Mouse (Mus musculus) hindbrain, embryonic 10.5 days (tissue): Measurements from ENCODE around the gene Micu2. TPM values are rescaled to one million over a fixed set of nuclear protein-coding genes. Genes with fewer than 3 reads are reported as not detected.

Experiments
- DNase-seq: peaks from one replicate; pipeline ENCODE4 v3.0.0-alpha.2; 2017; ENCODE audit warnings: low spot score
- H3K27ac ChIP-seq: fragments of 300-500 bp; sonication (generic); 2 replicates; pipeline ENCODE4 v1.5.1; 2016; ENCODE audit warnings: mild to moderate bottlenecking, moderate library complexity
- H3K27me3 ChIP-seq: fragments of 300-500 bp; sonication (generic); 2 replicates; pipeline ENCODE4 v1.6.1; 2016; ENCODE audit warnings: mild to moderate bottlenecking; ENCODE audit not compliant: poor library complexity, insufficient read depth, severe bottlenecking
- H3K36me3 ChIP-seq: fragments of 300-500 bp; sonication (generic); 2 replicates; pipeline ENCODE4 v1.6.1; 2016; ENCODE audit warnings: mild to moderate bottlenecking, moderate library complexity
- H3K4me1 ChIP-seq: fragments of 300-500 bp; sonication (generic); replicated peaks from 2 replicates; pipeline ENCODE4 v1.6.1; 2016; ENCODE audit warnings: mild to moderate bottlenecking
- H3K4me3 ChIP-seq: fragments of 300-500 bp; sonication (generic); 2 replicates; pipeline ENCODE4 v1.5.1; 2016; ENCODE audit warnings: mild to moderate bottlenecking, moderate library complexity
- H3K9me3 ChIP-seq: fragments of 300-500 bp; sonication (generic); 2 replicates; pipeline ENCODE4 v1.6.1; 2016; ENCODE audit warnings: mild to moderate bottlenecking, moderate library complexity
- WGBS: fragments of 180-500 bp; shearing (Covaris S2); methylation state at CpG from one replicate; pipeline ENCODE4 v1.1.7; 2016; 5-methylcytosine and 5-hydroxymethylcytosine counted together
- polyA plus RNA-seq: library from polyadenylated mRNA; unstranded; fragments of >200 nt; fragmentation: Nextera tagmentation; extraction: Ambion mirVana; gene quantifications from 2 replicates; pipeline ENCODE4 v1.2.1, GENCODE M21; 2016

The Micu2 gene
- polyA plus RNA-seq, 1 experiment from 2014 or later, result 60.3 TPM

DNA sequence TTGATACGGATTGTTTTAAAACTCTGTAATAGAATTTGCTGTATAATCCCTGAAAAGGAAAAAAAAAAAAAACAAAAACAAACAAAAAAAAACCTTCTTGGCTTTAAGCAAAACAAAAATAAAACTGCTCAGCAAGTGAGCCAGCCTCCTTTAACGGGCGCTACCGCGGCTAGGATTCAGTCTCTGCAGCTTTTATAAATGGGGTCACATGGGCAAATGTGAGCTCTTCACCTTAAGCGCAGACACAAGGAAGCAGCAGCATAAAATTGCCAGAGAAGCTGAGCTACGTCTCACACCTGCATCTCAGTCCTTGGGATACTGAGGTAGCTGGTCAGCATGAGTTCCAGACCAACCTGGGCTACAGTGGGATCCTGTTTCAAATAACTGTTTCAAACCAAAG lies 16.6 kb downstream of the Micu2 start:
- Histone ChIP-seq H3K27me3 (no peaks in the 10 kb centered on the region), H3K4me1 (peaks cover 23% of the 10 kb centered on the region), H3K9me3 (peaks cover 3% of the 10 kb centered on the region; the same call in 1 of the 2 replicates), H3K4me3 (no peak overlapping the region), H3K27ac (no peak overlapping the region; the same call in 1 of the 2 replicates), H3K36me3 (peaks cover 8% of the 10 kb centered on the region)
- DNase-seq, result no peak
- 24% methylated on average over 7 of the region's 7 CpGs for WGBS

DNA sequence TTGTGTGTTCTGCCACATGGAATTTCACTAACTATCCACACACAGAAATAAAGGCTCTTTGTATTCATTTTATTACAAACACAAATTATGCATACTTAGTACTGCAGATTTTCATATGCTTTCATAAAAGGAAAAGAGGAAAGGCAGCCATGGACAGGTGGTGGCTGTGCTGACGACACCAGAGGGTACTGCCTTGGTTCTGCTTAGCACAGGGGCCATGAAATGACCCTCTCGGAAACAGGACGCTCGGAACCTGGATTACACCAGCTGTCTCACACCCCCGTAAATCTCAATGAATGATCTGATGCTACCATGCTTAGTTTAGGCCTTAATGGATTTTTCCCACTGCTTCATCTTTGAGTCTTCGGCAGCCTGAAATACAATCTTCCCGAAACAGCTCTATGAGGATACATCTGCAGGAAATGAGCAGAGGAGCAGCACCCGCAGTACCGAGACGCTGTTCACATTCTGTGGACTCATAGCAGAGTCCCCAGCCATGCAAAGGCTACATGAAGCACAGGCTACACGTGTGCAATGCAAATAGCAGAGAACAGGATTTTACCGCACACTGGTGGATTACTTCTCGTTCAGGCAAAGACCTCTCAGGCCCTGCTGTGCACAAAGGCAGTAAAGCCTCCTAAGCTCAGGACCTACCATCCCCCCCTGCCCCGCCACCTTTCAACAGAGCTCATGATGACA lies 17.2 kb downstream of the Micu2 start:
- WGBS, result 46% methylated on average over 14 of the region's 14 CpGs
- peak; percentile 19 for DNase-seq
- H3K27ac ChIP-seq, result peak overlapping the region; percentile 54; the same call in 1 of the 2 replicates
- peaks cover 2% of the 10 kb centered on the region for H3K36me3 ChIP-seq
- no peak overlapping the region for H3K4me3 ChIP-seq
- no peaks in the 10 kb centered on the region for H3K9me3 ChIP-seq
- no peaks in the 10 kb centered on the region for H3K27me3 ChIP-seq
- H3K4me1 ChIP-seq, result peaks cover 23% of the 10 kb centered on the region

DNA sequence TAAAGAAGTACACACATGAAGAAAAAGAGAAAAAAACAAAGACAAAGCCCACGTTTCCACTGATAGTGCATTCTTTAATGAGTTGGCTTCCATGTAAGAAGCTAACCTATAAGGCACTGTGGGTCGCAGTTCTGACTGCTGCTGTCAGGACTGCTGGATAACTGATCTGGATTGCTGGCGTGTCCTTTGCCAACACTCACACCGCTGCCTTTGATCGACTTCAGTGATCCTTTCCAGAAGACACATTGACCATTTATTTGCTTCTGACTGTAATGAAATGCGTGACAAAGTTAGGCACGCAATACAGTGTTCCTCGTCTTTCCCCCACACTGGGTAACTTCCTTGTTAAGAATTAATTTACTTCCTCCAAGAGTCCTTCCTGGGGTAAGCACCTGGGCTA lies 18.3 kb downstream of the Micu2 start:
- Histone ChIP-seq H3K4me3 (no peak overlapping the region), H3K27me3 (no peaks in the 10 kb centered on the region), H3K36me3 (no peaks in the 10 kb centered on the region), H3K9me3 (no peaks in the 10 kb centered on the region), H3K4me1 (peaks cover 26% of the 10 kb centered on the region), H3K27ac (no peak overlapping the region)
- WGBS, result 86% methylated on average over 8 of the region's 8 CpGs
- DNase-seq, result no peak

DNA sequence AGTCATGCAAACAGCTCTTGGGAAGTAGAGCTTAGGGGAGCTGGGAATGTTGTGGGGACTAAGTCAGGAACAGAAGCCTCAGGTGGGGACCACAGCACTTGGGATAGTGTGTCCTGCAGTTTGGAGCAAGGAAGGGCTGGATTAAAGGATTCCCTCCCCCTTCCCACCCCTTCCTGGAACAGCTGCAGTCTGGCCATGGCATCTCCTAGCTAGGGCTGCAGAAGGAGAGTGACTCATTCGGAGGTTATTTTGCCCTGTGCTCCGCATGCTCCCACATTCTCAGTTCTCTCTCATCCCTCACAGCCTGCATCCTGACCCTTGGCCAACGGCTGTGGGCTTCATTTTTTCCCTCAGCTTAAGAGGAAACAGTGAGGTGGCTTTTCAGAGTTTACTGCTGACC lies 18.9 kb downstream of the Micu2 start:
- Histone ChIP-seq H3K4me3 (no peak overlapping the region), H3K9me3 (no peaks in the 10 kb centered on the region), H3K36me3 (no peaks in the 10 kb centered on the region), H3K27ac (no peak overlapping the region), H3K27me3 (no peaks in the 10 kb centered on the region), H3K4me1 (peaks cover 26% of the 10 kb centered on the region)
- no peak for DNase-seq
- WGBS, result 44% methylated on average over 3 of the region's 3 CpGs

DNA sequence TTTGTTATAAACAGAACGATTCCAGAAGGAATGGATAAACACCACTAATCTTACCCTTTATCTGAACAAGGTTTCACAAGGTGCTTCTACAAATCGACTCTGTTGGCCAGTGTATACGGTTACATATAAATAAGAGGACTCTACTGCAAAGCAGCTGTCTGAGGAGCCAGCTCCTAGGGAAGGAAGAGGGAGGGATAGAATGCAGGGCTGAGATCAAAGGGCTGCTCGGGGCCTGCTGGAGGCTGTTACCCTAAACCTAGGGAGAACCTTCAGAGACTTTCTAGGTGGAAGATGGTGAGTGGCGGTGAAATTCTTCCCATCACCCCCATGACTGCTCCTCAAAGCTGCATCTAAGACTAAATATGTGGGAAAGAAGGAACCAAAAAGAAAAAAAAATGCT lies 20.9 kb downstream of the Micu2 start:
- Histone ChIP-seq H3K27me3 (no peaks in the 10 kb centered on the region), H3K36me3 (no peaks in the 10 kb centered on the region), H3K4me1 (peaks cover 28% of the 10 kb centered on the region), H3K4me3 (no peak overlapping the region), H3K9me3 (no peaks in the 10 kb centered on the region), H3K27ac (no peak overlapping the region)
- 52% methylated on average over 5 of the region's 5 CpGs for WGBS
- no peak for DNase-seq

DNA sequence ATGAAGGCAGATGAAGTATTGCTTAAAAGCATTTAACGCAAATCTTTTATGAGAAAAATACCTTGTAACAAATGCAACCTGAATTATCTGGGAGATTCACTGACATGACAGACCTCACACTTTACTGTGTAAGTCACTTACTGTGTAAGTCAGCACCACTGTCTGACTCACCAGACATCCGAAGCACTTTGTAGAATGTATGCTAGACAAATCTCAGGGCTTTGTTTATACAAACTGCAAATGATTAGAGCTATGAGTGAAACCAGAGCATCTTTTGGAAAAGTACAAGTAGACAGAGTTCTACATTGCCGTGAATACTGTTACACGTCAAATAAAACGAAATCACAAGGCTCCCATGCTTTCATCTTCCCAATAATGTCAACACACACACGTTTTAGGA lies 23.4 kb downstream of the Micu2 start:
- WGBS, result 79% methylated on average over 6 of the region's 6 CpGs
- no peak overlapping the region for H3K27ac ChIP-seq
- DNase-seq, result no peak

DNA sequence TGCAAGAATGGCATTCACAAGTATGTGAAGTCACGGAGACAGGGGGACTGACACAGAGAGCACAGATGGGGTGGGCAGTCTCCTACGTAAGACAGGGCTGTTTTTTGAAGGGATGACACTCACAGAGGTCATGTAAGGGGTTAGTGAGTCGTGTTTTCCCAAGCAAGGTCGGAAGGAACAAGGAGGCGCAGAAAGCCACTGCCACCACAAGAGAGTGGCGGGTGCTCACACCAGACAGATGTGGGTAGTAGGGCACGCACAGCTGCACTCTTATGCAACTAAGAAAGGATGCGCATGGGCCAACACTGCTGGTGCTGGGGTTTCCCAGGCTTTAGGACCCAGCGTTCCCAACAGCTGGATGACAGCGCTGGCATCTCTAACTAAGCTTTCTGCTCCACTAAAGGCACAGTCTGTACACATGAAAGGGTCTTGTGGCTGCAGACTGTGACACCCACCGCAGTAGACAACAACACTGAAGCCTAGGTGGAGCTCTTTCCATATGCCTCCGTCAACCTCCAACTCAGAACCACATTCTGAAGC lies 27.0 kb downstream of the Micu2 start:
- H3K36me3 ChIP-seq, result peaks cover 8% of the 10 kb centered on the region
- H3K4me3 ChIP-seq, result no peak overlapping the region
- no peaks in the 10 kb centered on the region for H3K27me3 ChIP-seq
- no peak for DNase-seq
- no peaks in the 10 kb centered on the region for H3K9me3 ChIP-seq
- no peak overlapping the region for H3K27ac ChIP-seq
- WGBS, result 73% methylated on average over 12 of the region's 12 CpGs
- 0 out of 2 replicates have a peak, but pooled peaks cover 9% of the 10 kb centered on the region for H3K4me1 ChIP-seq

More for the DNA sequence above, 23.4 kb downstream of the Micu2 start:
- H3K4me1 ChIP-seq, result 0 out of 2 replicates have a peak, but pooled peaks cover 20% of the 10 kb centered on the region
- no peaks in the 10 kb centered on the region; the same call in 1 of the 2 replicates for H3K36me3 ChIP-seq
- no peaks in the 10 kb centered on the region for H3K9me3 ChIP-seq
- no peaks in the 10 kb centered on the region for H3K27me3 ChIP-seq
- no peak overlapping the region for H3K4me3 ChIP-seq

DNA sequence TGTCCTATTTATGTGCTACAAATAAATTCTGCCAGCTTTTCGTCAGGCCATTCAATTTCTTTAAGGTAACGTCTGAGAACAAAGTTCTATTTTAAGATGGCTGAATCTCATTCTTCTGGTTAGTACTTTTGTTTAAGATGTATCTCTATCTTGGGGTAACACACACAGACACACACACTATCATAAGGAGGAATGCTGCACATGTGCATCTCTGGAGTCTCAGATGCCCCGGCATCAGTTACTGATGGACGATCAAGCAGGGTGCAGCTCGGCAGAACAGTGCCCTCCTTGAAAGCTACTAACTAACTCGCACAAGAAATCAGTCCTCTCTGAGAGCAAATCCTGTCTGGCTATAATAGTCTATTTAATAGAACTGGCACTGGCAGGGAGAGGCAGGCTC lies 30.2 kb downstream of the Micu2 start:
- 0 out of 2 replicates have a peak, but pooled peaks cover 5% of the 10 kb centered on the region for H3K4me1 ChIP-seq

DNA sequence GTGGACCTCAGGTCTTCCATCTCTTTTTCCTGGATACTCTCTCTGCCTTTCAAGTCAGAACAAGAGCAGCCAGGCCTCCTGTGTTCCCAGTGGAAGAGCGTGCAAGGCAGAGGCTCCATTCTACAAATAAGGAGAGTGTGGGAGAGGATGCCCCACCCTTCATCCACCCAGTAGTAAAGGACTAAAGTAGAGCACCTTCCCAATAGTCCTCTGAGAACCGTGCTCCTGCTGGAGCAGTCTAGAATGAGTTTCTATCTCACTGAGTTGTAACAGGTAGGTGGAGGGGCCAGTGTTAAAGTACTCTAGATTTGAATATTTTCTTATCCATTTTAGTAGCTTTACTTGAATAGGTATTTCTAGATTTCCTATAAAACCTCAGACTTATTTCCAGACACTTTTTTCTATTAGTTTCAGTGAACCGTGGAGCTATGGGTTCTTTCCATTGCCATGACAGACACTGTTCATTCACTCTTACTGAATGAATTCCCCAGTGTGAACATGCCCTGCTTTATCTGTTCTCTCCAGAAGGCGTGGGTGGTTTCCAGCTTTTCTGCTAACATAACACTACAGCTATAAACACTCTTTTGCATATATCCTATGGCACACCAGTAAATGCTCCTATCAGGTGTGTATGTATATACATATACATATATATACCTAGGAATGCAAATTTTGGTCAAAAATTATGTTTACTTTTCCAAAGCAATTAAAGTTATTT lies 31.8 kb downstream of the Micu2 start:
- H3K4me3 ChIP-seq, result no peak overlapping the region
- DNase-seq, result no peak
- H3K9me3 ChIP-seq, result no peaks in the 10 kb centered on the region
- WGBS, result 88% methylated on average over 4 of the region's 4 CpGs
- no peaks in the 10 kb centered on the region for H3K27me3 ChIP-seq
- no peak overlapping the region for H3K27ac ChIP-seq
- peaks cover 8% of the 10 kb centered on the region for H3K36me3 ChIP-seq
- 0 out of 2 replicates have a peak, but pooled peaks cover 3% of the 10 kb centered on the region for H3K4me1 ChIP-seq

More for the DNA sequence above, 30.2 kb downstream of the Micu2 start:
- no peak for DNase-seq
- H3K4me3 ChIP-seq, result no peak overlapping the region
- no peak overlapping the region for H3K27ac ChIP-seq
- WGBS, result 89% methylated on average over 6 of the region's 6 CpGs
- H3K27me3 ChIP-seq, result no peaks in the 10 kb centered on the region
- H3K36me3 ChIP-seq, result peaks cover 8% of the 10 kb centered on the region
- no peaks in the 10 kb centered on the region for H3K9me3 ChIP-seq

DNA sequence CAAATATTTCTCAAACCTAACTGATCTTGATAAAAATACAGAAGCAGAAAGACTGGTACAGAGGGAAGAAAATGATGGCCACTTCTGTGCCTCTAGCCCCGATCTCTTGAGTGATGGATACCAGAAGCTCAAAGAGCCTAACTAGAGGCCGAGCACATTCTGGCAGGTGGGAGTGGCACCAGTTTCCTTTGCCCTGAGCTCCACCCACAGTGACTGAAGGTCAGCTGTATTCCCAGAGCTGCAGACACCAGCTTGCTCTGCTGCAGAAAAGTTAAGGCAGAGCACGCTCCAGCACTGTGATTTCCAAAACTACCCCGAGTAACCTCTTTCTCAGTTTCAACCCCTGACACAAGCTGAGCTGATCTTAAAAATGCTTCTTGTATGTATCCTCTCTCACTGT lies 37.2 kb downstream of the Micu2 start:
- Histone ChIP-seq H3K4me3 (no peak overlapping the region), H3K4me1 (0 out of 2 replicates have a peak, but pooled peaks cover 3% of the 10 kb centered on the region), H3K9me3 (no peaks in the 10 kb centered on the region), H3K36me3 (no peaks in the 10 kb centered on the region), H3K27me3 (no peaks in the 10 kb centered on the region), H3K27ac (no peak overlapping the region)
- 68% methylated on average over 4 of the region's 4 CpGs for WGBS
- no peak for DNase-seq

DNA sequence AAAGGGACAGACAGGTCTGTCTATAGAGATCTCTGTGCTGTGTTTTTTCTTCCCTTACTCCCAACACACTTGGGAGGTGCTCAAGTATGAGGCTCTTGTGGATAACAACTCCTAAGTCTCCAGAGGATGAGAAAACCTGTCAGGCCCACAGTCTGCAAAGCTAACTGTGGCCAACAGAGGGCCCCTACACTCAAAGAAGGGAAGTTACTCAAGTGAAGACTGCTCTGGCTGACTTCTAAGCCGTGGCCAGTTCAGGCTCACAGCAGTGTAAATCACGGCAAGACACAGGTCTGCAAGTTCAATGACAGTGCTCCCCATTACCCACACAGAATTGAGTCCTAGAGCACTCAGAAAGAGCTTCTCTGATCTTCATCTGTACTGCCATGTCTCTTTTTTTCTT lies 48.0 kb downstream of the Micu2 start:
- H3K4me1 ChIP-seq, result 0 out of 2 replicates have a peak, but pooled peaks cover 4% of the 10 kb centered on the region
- 24% methylated on average over 2 of the region's 2 CpGs for WGBS
- H3K4me3 ChIP-seq, result no peak overlapping the region
- peaks cover 11% of the 10 kb centered on the region for H3K36me3 ChIP-seq
- no peak overlapping the region for H3K27ac ChIP-seq
- no peaks in the 10 kb centered on the region for H3K9me3 ChIP-seq
- no peaks in the 10 kb centered on the region for H3K27me3 ChIP-seq
- peak; percentile 31 for DNase-seq

DNA sequence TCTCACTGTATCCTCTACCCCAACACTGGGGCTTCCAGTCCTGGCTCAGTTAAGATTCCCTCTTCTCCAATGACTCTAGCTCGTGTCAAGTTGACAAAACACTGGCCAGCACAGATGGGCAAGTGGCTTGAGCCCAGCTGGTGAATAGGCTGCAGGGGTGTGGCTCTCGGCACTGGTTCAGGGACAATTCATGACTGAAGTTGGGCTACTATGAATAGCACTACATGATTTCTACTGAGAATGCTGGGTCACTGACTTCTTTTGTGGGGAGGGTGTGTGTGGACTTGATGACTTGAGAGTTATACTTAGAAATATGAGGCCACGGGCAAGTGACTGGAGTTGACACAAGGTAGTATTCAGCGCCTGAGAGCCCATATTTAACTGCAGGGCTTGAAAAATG lies 53.2 kb downstream of the Micu2 start:
- Histone ChIP-seq H3K27ac (no peak overlapping the region), H3K4me3 (no peak overlapping the region), H3K36me3 (peaks cover 39% of the 10 kb centered on the region), H3K9me3 (no peaks in the 10 kb centered on the region), H3K4me1 (no peaks in the 10 kb centered on the region), H3K27me3 (no peaks in the 10 kb centered on the region)
- WGBS, result 81% methylated on average over 4 of the region's 4 CpGs
- no peak for DNase-seq

DNA sequence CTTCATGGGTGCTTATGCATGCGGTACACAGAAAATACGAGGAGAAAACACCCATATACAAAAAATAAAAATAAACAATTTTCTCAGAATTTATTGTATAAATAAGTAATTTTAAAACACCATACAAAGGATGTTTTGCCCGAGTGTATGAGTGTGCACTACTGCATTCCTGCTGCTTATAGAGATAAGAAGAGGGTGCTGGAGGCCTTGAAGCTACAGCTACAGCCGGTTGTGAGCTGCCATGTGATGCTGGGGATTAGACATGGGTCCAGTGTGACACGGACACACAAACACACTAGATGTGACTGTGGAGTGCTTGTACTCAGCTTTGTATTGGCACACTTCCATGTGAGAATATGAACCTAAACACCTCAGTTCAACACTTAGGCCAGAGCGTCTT lies 61.8 kb downstream of the Micu2 start:
- Histone ChIP-seq H3K36me3 (peaks cover 14% of the 10 kb centered on the region), H3K4me1 (no peaks in the 10 kb centered on the region), H3K9me3 (no peaks in the 10 kb centered on the region), H3K27ac (no peak overlapping the region), H3K27me3 (no peaks in the 10 kb centered on the region), H3K4me3 (no peak overlapping the region)
- no peak for DNase-seq
- 93% methylated on average over 6 of the region's 6 CpGs for WGBS
